Mouse (Mus musculus) embryo, embryonic 11 days (tissue): Measurements from ENCODE around the gene Scgb1a1.
"Not testable (repeated sequence)": the region's sequence is repeated elsewhere in the genome, so short reads cannot be mapped to it uniquely, and the experiment has no call there.

Source experiments
- DNase-seq: peaks from one replicate; pipeline ENCODE4 v3.0.0-alpha.2; 2015

Gene Scgb1a1

GRCm38 (mm10) chr19:9100297-9101061, 12.7 kb upstream of the Scgb1a1 start:
- DNase-seq = no peak

GRCm38 (mm10) chr19:9099751-9100150, 12.0 kb upstream of the Scgb1a1 start:
- DNase-seq = no peak

GRCm38 (mm10) chr19:9097441-9097840, 9.7 kb upstream of the Scgb1a1 start:
- no peak for DNase-seq

GRCm38 (mm10) chr19:9095111-9095510, 7.4 kb upstream of the Scgb1a1 start:
- no peak for DNase-seq

GRCm38 (mm10) chr19:9090709-9091108, 3.0 kb upstream of the Scgb1a1 start:
- DNase-seq = no peak

GRCm38 (mm10) chr19:9090191-9090590, 2.4 kb upstream of the Scgb1a1 start:
- DNase-seq = no peak

GRCm38 (mm10) chr19:9083892-9084291, 3.9 kb downstream of the Scgb1a1 start:
- not testable (repeated sequence) for DNase-seq

GRCm38 (mm10) chr19:9083010-9083355, 4.8 kb downstream of the Scgb1a1 start:
- no peak for DNase-seq

- DNase-seq = peak; percentile 92
Observed at GRCm38 (mm10) chr19:9082191-9083009, 5.4 kb downstream of the Scgb1a1 start.

GRCm38 (mm10) chr19:9081311-9082190, 6.2 kb downstream of the Scgb1a1 start:
- no peak for DNase-seq

GRCm38 (mm10) chr19:9079916-9080315, 7.8 kb downstream of the Scgb1a1 start:
- DNase-seq = no peak

- no peak for DNase-seq
Observed at GRCm38 (mm10) chr19:9076982-9077660, 10.6 kb downstream of the Scgb1a1 start.

- DNase-seq = no peak
Observed at GRCm38 (mm10) chr19:9076035-9076434, 11.7 kb downstream of the Scgb1a1 start.

- no peak for DNase-seq
Observed at GRCm38 (mm10) chr19:9075558-9075957, 12.2 kb downstream of the Scgb1a1 start.

- no peak for DNase-seq
Observed at GRCm38 (mm10) chr19:9074424-9074823, 13.3 kb downstream of the Scgb1a1 start.

- no peak for DNase-seq
Observed at GRCm38 (mm10) chr19:9073776-9074411, 13.9 kb downstream of the Scgb1a1 start.

GRCm38 (mm10) chr19:9072157-9072530, 15.6 kb downstream of the Scgb1a1 start:
- no peak for DNase-seq

- DNase-seq = no peak
Observed at GRCm38 (mm10) chr19:9071456-9072156, 16.2 kb downstream of the Scgb1a1 start.

GRCm38 (mm10) chr19:9070316-9070715, 17.4 kb downstream of the Scgb1a1 start:
- no peak for DNase-seq

- DNase-seq = no peak
Observed at GRCm38 (mm10) chr19:9069687-9070307, 18.0 kb downstream of the Scgb1a1 start.

- no peak for DNase-seq
Observed at GRCm38 (mm10) chr19:9067292-9067691, 20.5 kb downstream of the Scgb1a1 start.
